Mouse (Mus musculus) stomach, embryonic 14.5 days (tissue): ENCODE data around the gene Ube2e1. TPM values are rescaled to one million over a fixed set of nuclear protein-coding genes. Genes with fewer than 3 reads are reported as not detected.
"Not testable (repeated sequence)": the region's sequence is repeated elsewhere in the genome, so short reads cannot be mapped to it uniquely, and the experiment has no call there.

Experiments
- ATAC-seq: fragments of 200-750 bp; cut with Nextera tagmentation; 2 replicates; pipeline ENCODE4 v1.8.0; 2017; ENCODE audit warnings: low read depth, moderate TSS enrichment; ENCODE audit not compliant: insufficient number of reproducible peaks, insufficient read depth, low FRiP score
- H3K27ac ChIP-seq: fragments of 300-500 bp; sonication (generic); 2 replicates; pipeline ENCODE4 v1.5.1; 2014; ENCODE audit warnings: mild to moderate bottlenecking, low read length, moderate library complexity, mixed read lengths
- H3K27me3 ChIP-seq: fragments of 300-500 bp; sonication (generic); 2 replicates; pipeline ENCODE4 v1.6.1; 2014; ENCODE audit warnings: low read length, control low read depth, mixed read lengths; ENCODE audit not compliant: control insufficient read depth, insufficient read depth
- H3K36me3 ChIP-seq: fragments of 300-500 bp; sonication (generic); 2 replicates; pipeline ENCODE4 v1.6.1; 2014; ENCODE audit warnings: mild to moderate bottlenecking, control low read depth, low read length, moderate library complexity, mixed read lengths; ENCODE audit not compliant: control insufficient read depth, insufficient read depth
- H3K4me1 ChIP-seq: fragments of 300-500 bp; sonication (generic); 2 replicates; pipeline ENCODE4 v1.6.1; 2014; ENCODE audit warnings: low read length, control low read depth, mixed read lengths; ENCODE audit not compliant: control insufficient read depth, insufficient read depth
- H3K4me2 ChIP-seq: fragments of 300-500 bp; sonication (generic); replicated peaks from 2 replicates; pipeline ENCODE4 v1.6.1; 2014; ENCODE audit warnings: low read depth, low read length, control low read depth
- H3K4me3 ChIP-seq: fragments of 300-500 bp; sonication (generic); 2 replicates; pipeline ENCODE4 v1.5.1; 2014; ENCODE audit warnings: low read depth, low read length, control low read depth
- H3K9ac ChIP-seq: fragments of 300-500 bp; sonication (generic); replicated peaks from 2 replicates; pipeline ENCODE4 v1.6.1; 2014; ENCODE audit warnings: low read depth, mild to moderate bottlenecking, control low read depth, low read length, moderate library complexity, mixed read lengths
- H3K9me3 ChIP-seq: fragments of 300-500 bp; sonication (generic); 2 replicates; pipeline ENCODE4 v1.6.1; 2016; ENCODE audit warnings: low read depth, low read length, control low read depth; ENCODE audit not compliant: control insufficient read depth
- WGBS: fragments of 180-500 bp; shearing (Covaris S2); extraction: QIAGEN DNeasy Blood & Tissue Kit; methylation state at CpG from one replicate; pipeline ENCODE4 v1.1.7; 2014; 5-methylcytosine and 5-hydroxymethylcytosine counted together
- polyA plus RNA-seq: library from polyadenylated mRNA; unstranded; fragments of >200 nt; fragmentation: Nextera tagmentation; extraction: Ambion mirVana; gene quantifications from 2 replicates; pipeline ENCODE4 v1.2.1, GENCODE M21; 2014

Ube2e1 gene
- polyA plus RNA-seq, 1 experiment from 2014 or later = 54.3 TPM

- ATAC-seq = no peak
- Histone ChIP-seq H3K4me1 (no peaks in the 10 kb centered on the region), H3K27me3 (no peaks in the 10 kb centered on the region), H3K9me3 (no peaks in the 10 kb centered on the region), H3K4me2 (no peak overlapping the region), H3K27ac (no peak overlapping the region), H3K9ac (no peak overlapping the region), H3K4me3 (no peak overlapping the region), H3K36me3 (peaks cover 8% of the 10 kb centered on the region; the same call in 1 of the 2 replicates)
- WGBS = 83% methylated on average over 2 of the region's 2 CpGs
Measured at GRCm38 (mm10) chr14:18284581-18284980, 47.1 kb downstream of the Ube2e1 start.

GRCm38 (mm10) chr14:18280375-18280774 lies 51.3 kb downstream of the Ube2e1 start:
- 94% methylated on average over 5 of the region's 5 CpGs for WGBS
- H3K4me2 ChIP-seq = no peak overlapping the region

GRCm38 (mm10) chr14:18274526-18274925 lies 57.1 kb downstream of the Ube2e1 start:
- H3K4me1 ChIP-seq = no peaks in the 10 kb centered on the region
- no peak overlapping the region for H3K27ac ChIP-seq
- no peak for ATAC-seq
- WGBS = 84% methylated on average over 1 of the region's 1 CpGs
- H3K4me2 ChIP-seq = no peak overlapping the region
- H3K9me3 ChIP-seq = no peaks in the 10 kb centered on the region
- peaks cover 12% of the 10 kb centered on the region for H3K36me3 ChIP-seq
- no peak overlapping the region for H3K9ac ChIP-seq
- H3K4me3 ChIP-seq = no peak overlapping the region
- H3K27me3 ChIP-seq = no peaks in the 10 kb centered on the region

More at GRCm38 (mm10) chr14:18280375-18280774, 51.3 kb downstream of the Ube2e1 start:
- H3K9ac ChIP-seq = no peak overlapping the region
- H3K27ac ChIP-seq = no peak overlapping the region
- H3K27me3 ChIP-seq = no peaks in the 10 kb centered on the region
- peaks cover 19% of the 10 kb centered on the region for H3K36me3 ChIP-seq
- no peak overlapping the region for H3K4me3 ChIP-seq
- ATAC-seq = no peak
- no peaks in the 10 kb centered on the region for H3K9me3 ChIP-seq
- no peaks in the 10 kb centered on the region for H3K4me1 ChIP-seq

- Histone ChIP-seq H3K27me3 (no peaks in the 10 kb centered on the region), H3K4me3 (peak overlapping the region; percentile 88), H3K27ac (no peak overlapping the region), H3K36me3 (peaks cover 8% of the 10 kb centered on the region), H3K9ac (peak overlapping the region; percentile 4; the same call in 1 of the 2 replicates), H3K9me3 (no peaks in the 10 kb centered on the region), H3K4me1 (no peaks in the 10 kb centered on the region), H3K4me2 (peak overlapping the region; percentile 31)
- ATAC-seq = no peak
- WGBS = 3% methylated on average over 7 of the region's 7 CpGs
Measured at GRCm38 (mm10) chr14:18271666-18272065, 60.0 kb downstream of the Ube2e1 start.

GRCm38 (mm10) chr14:18270529-18271441 lies 60.9 kb downstream of the Ube2e1 start, which contains the start of the genes Nkiras1 and Rpl15:
Nkiras1 (plus strand) TSS chr14:18271136.
Rpl15 (minus strand) TSS chr14:18271391.
- H3K9ac ChIP-seq = peak within 1 kb of the TSS; percentile 98
- peak; percentile 100 for ATAC-seq
- under 1% methylated on average over 78 of the region's 78 CpGs for WGBS

GRCm38 (mm10) chr14:18269947-18270528 lies 61.6 kb downstream of the Ube2e1 start:
- peak overlapping the region; percentile 74 for H3K4me2 ChIP-seq
- ATAC-seq, H3K4me1 ChIP-seq: not testable (repeated sequence)

More at GRCm38 (mm10) chr14:18270529-18271441, 60.9 kb downstream of the Ube2e1 start, which contains the start of the genes Nkiras1 and Rpl15:
- peak within 1 kb of the TSS; percentile 75 for H3K27ac ChIP-seq
- H3K9me3 ChIP-seq = no peaks in the 10 kb centered on the region
- no peaks in the 10 kb centered on the region for H3K4me1 ChIP-seq
- peak within 1 kb of the TSS; percentile 88 for H3K4me3 ChIP-seq
- H3K27me3 ChIP-seq = no peaks in the 10 kb centered on the region
- peaks cover 11% of the 10 kb centered on the region for H3K36me3 ChIP-seq
- H3K4me2 ChIP-seq = peak within 1 kb of the TSS; percentile 74

GRCm38 (mm10) chr14:18263427-18263826 lies 68.2 kb downstream of the Ube2e1 start:
- Histone ChIP-seq H3K4me3 (no peak overlapping the region), H3K27ac (no peak overlapping the region), H3K4me1 (no peaks in the 10 kb centered on the region), H3K36me3 (peaks cover 11% of the 10 kb centered on the region), H3K4me2 (no peak overlapping the region), H3K9me3 (no peaks in the 10 kb centered on the region), H3K9ac (no peak overlapping the region), H3K27me3 (no peaks in the 10 kb centered on the region)
- WGBS = 47% methylated on average over 4 of the region's 4 CpGs
- ATAC-seq = no peak

More at GRCm38 (mm10) chr14:18269947-18270528, 61.6 kb downstream of the Ube2e1 start:
- Histone ChIP-seq H3K4me3 (peak overlapping the region; percentile 88), H3K36me3 (peaks cover 11% of the 10 kb centered on the region), H3K27ac (peak overlapping the region; percentile 75), H3K9ac (peak overlapping the region; percentile 98)
- not testable (repeated sequence) for H3K27me3 ChIP-seq, H3K9me3 ChIP-seq
- 0% methylated on average over 23 of the region's 24 CpGs for WGBS

- Histone ChIP-seq H3K27ac (no peak overlapping the region), H3K27me3 (no peaks in the 10 kb centered on the region), H3K36me3 (no peaks in the 10 kb centered on the region), H3K4me2 (no peak overlapping the region), H3K9ac (no peak overlapping the region), H3K9me3 (no peaks in the 10 kb centered on the region), H3K4me1 (no peaks in the 10 kb centered on the region), H3K4me3 (no peak overlapping the region)
- no peak for ATAC-seq
- 92% methylated on average over 3 of the region's 3 CpGs for WGBS
Measured at GRCm38 (mm10) chr14:18261203-18261602, 70.5 kb downstream of the Ube2e1 start.
